Mouse (Mus musculus) MEL (cell line): Measurements from ENCODE around the gene Dnm1.

Source experiments
- CHD1 ChIP-seq: IDR thresholded peaks from 2 replicates; pipeline ENCODE4 v1.6.1; 2012; ENCODE audit warnings: low read depth, mild to moderate bottlenecking, inconsistent platforms, low read length, improper control_type of control experiment
- CTCF ChIP-seq, 3 experiments: IDR thresholded peaks in 2 of 3; conservative IDR thresholded peaks in 1 of 3; 2 replicates each; pipeline ENCODE4 v1.5.1; 2011 to 2012; ENCODE audit warnings: low read length in 3 of 3, low read depth in 2 of 3, mild to moderate bottlenecking in 2 of 3, improper control_type of control experiment in 1 of 3, inconsistent platforms in 1 of 3, mixed read lengths in 1 of 3, moderate library complexity in 1 of 3; ENCODE audit not compliant: control insufficient read depth in 1 of 3, insufficient read depth in 1 of 3, poor library complexity in 1 of 3, severe bottlenecking in 1 of 3
- EP300 ChIP-seq, 2 experiments: IDR thresholded peaks; 2 replicates each; pipeline ENCODE4 v1.6.1; 2011; ENCODE audit warnings: improper control_type of control experiment in 2 of 2, low read length in 2 of 2, low read depth in 1 of 2, mild to moderate bottlenecking in 1 of 2
- KAT2A ChIP-seq: conservative IDR thresholded peaks from 2 replicates; pipeline ENCODE4 v1.6.1; 2012; ENCODE audit warnings: low read depth, low read length, improper control_type of control experiment, inconsistent platforms
- MAX ChIP-seq: IDR thresholded peaks from 2 replicates; pipeline ENCODE4 v1.6.1; 2011; ENCODE audit warnings: low read length, improper control_type of control experiment
- MAZ ChIP-seq: IDR thresholded peaks from 2 replicates; pipeline ENCODE4 v1.6.1; 2012; ENCODE audit warnings: low read depth, mild to moderate bottlenecking, inconsistent platforms, low read length, improper control_type of control experiment
- MYB ChIP-seq: IDR thresholded peaks from 2 replicates; pipeline ENCODE4 v1.6.1; 2011; ENCODE audit warnings: mild to moderate bottlenecking, low read depth, low read length, improper control_type of control experiment
- POLR2A ChIP-seq, 2 experiments: IDR thresholded peaks; 2 replicates each; pipeline ENCODE4 v1.6.1; 2011 to 2012; ENCODE audit warnings: low read length in 2 of 2, mild to moderate bottlenecking in 2 of 2, control low read depth in 1 of 2, improper control_type of control experiment in 1 of 2, low read depth in 1 of 2, moderate library complexity in 1 of 2; ENCODE audit not compliant: control insufficient read depth in 1 of 2, insufficient read depth in 1 of 2, poor library complexity in 1 of 2
- POLR2AphosphoS2 ChIP-seq: IDR thresholded peaks from 2 replicates; pipeline ENCODE4 v1.6.1; 2011; ENCODE audit warnings: low read length, improper control_type of control experiment
- POLR2AphosphoS5 ChIP-seq: IDR thresholded peaks from 2 replicates; pipeline ENCODE4 v1.6.1; 2012; ENCODE audit warnings: low read depth, borderline replicate concordance, mild to moderate bottlenecking, inconsistent platforms, low read length, moderate library complexity, mixed read lengths
- RAD21 ChIP-seq: IDR thresholded peaks from 2 replicates; pipeline ENCODE4 v1.6.1; 2011; ENCODE audit warnings: mild to moderate bottlenecking, low read depth, low read length, improper control_type of control experiment
- USF1 ChIP-seq: IDR thresholded peaks from 2 replicates; pipeline ENCODE4 v1.6.1; 2014; ENCODE audit warnings: low read depth, mild to moderate bottlenecking, inconsistent platforms, low read length, improper control_type of control experiment, moderate library complexity
- USF2 ChIP-seq, 2 experiments: IDR thresholded peaks; 2 replicates each; pipeline ENCODE4 v1.6.1; 2011 to 2012; ENCODE audit warnings: improper control_type of control experiment in 2 of 2, low read length in 2 of 2, borderline replicate concordance in 1 of 2, inconsistent platforms in 1 of 2, low read depth in 1 of 2, mild to moderate bottlenecking in 1 of 2; ENCODE audit not compliant: insufficient read depth in 1 of 2
- ZKSCAN1 ChIP-seq: IDR thresholded peaks from 2 replicates; pipeline ENCODE4 v1.6.1; 2012; ENCODE audit warnings: low read depth, mild to moderate bottlenecking, inconsistent platforms, low read length, improper control_type of control experiment, moderate library complexity

DNA sequence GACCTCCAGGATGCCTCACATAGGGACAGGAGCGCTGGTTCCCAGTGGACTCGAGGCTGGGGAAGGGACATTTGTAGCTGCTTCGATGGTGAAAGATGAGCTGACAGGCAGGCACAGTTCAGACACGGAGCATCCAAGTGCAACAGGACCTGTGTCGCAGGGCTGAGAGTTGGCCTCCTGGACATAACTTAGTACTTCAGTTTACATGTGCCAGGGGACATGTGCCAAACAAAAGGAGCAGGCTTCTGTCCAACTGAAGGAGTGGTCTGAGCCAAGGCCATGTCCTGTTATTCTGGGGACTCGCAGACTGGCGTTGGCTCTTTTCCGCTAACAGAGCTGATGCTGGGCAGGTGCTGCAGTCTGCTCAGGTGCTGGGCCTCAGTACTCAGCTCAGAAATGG lies 58.8 kb downstream of the Dnm1 start:
- TF ChIP-seq POLR2AphosphoS5 (no peak), MAX (no peak), ZKSCAN1 (no peak), USF2 (IDR thresholded peaks at IDR 0.05; ENCODE audit: borderline replicate concordance in 1 of 2, insufficient read depth in 1 of 2, low read depth in 1 of 2, low read length in 2 of 2) (no peak), MAZ (no peak), RAD21 (no peak), EP300 (IDR thresholded peaks at IDR 0.05; ENCODE audit: low read depth in 1 of 2, low read length in 2 of 2) (no peak), POLR2A (IDR thresholded peaks at IDR 0.05; ENCODE audit: control insufficient read depth in 1 of 2, insufficient read depth in 1 of 2, low read depth in 1 of 2, low read length in 2 of 2, poor library complexity in 1 of 2) (no peak), CTCF (IDR thresholded peaks at IDR 0.05 in 2 of 3, conservative IDR thresholded peaks at IDR 0.05 in 1 of 3; ENCODE audit: control insufficient read depth in 1 of 3, insufficient read depth in 1 of 3, low read depth in 2 of 3, low read length in 3 of 3, poor library complexity in 1 of 3, severe bottlenecking in 1 of 3) (no peak), KAT2A (no peak), USF1 (no peak), POLR2AphosphoS2 (no peak), MYB (no peak), CHD1 (no peak)
